Mouse (Mus musculus) heart, adult 2 months (tissue): ENCODE data around the gene BC005561. TPM values are rescaled to one million over a fixed set of nuclear protein-coding genes. Genes with fewer than 3 reads are reported as not detected.
"Not testable (repeated sequence)": the region's sequence is repeated elsewhere in the genome, so short reads cannot be mapped to it uniquely, and the experiment has no call there.

Experiments
- DNase-seq, 2 experiments: peaks; one replicate each; pipeline ENCODE4 v3.0.0; 2021
- H3K27ac ChIP-seq: fragments of 200-600 bp; 2 replicates; pipeline ENCODE4 v1.8.1; 2022
- H3K27me3 ChIP-seq: fragments of 200-500 bp; 2 replicates; pipeline ENCODE4 v1.6.1; 2012; ENCODE audit warnings: mild to moderate bottlenecking, low read length, inconsistent platforms, mixed read lengths; ENCODE audit not compliant: control insufficient read depth, insufficient read depth
- H3K36me3 ChIP-seq: fragments of 200-500 bp; 2 replicates; pipeline ENCODE4 v1.6.1; 2012; ENCODE audit warnings: low read length, inconsistent platforms; ENCODE audit not compliant: control insufficient read depth, insufficient read depth
- H3K4me1 ChIP-seq: fragments of 200-500 bp; 2 replicates; pipeline ENCODE4 v1.6.1; 2011; ENCODE audit warnings: low read length; ENCODE audit not compliant: control insufficient read depth, insufficient read depth
- H3K4me3 ChIP-seq: fragments of 200-600 bp; 2 replicates; pipeline ENCODE4 v1.8.1; 2022
- H3K79me2 ChIP-seq: fragments of 200-500 bp; replicated peaks from 2 replicates; pipeline ENCODE4 v1.6.1; 2012; ENCODE audit warnings: mild to moderate bottlenecking, inconsistent platforms, low read length, moderate library complexity, mixed read lengths; ENCODE audit not compliant: control insufficient read depth, insufficient read depth
- H3K9ac ChIP-seq: fragments of 200-500 bp; 2 replicates; pipeline ENCODE4 v1.6.1; 2012; ENCODE audit warnings: low read depth, mild to moderate bottlenecking, control low read depth, inconsistent platforms, low read length, mixed read lengths
- CTCF ChIP-seq: fragments of 200-600 bp; IDR thresholded peaks from 2 replicates; pipeline ENCODE4 v1.8.1; 2022; ENCODE audit warnings: antibody characterized with exemption, mild to moderate bottlenecking, moderate library complexity
- EP300 ChIP-seq: fragments of 200-500 bp; IDR thresholded peaks from 2 replicates; pipeline ENCODE4 v1.6.1; 2011; ENCODE audit warnings: low read depth, low read length, control low read depth; ENCODE audit not compliant: insufficient read depth
- POLR2A ChIP-seq: fragments of 200-500 bp; IDR thresholded peaks from 2 replicates; pipeline ENCODE4 v1.6.1; 2011; ENCODE audit warnings: mild to moderate bottlenecking, low read depth, low read length, control low read depth; ENCODE audit not compliant: insufficient read depth
- WGBS: fragments of 180-500 bp; shearing (Covaris S2); methylation state at CpG from one replicate; pipeline ENCODE4 v1.1.7; 2018; 5-methylcytosine and 5-hydroxymethylcytosine counted together
- intact Hi-C: fragments of 180-260 bp; cut with DNase I; formaldehyde crosslinking; loops from one replicate; pipeline ENCODE4 v1.15.1; 2025
- polyA plus RNA-seq: library from polyadenylated mRNA; depleted of rRNA; stranded (reverse); fragments of >200 nt; gene quantifications from 2 replicates; pipeline ENCODE4 v1.2.3, GENCODE M21; 2012; rRNA removed
- total RNA-seq, 2 experiments: library from RNA; stranded (reverse); gene quantifications; 2 replicates each; pipeline ENCODE4 v1.2.3; 2021

BC005561 gene
- total and polyA plus RNA-seq, 3 experiments = 0.61 to 4.0 (median 3.9) TPM

GRCm38 (mm10) chr5:104538612-104539011, 30.5 kb downstream of the BC005561 start:
- Histone ChIP-seq H3K4me1 (no peaks in the 10 kb centered on the region), H3K27ac (no peak overlapping the region), H3K27me3 (no peaks in the 10 kb centered on the region), H3K4me3 (no peak overlapping the region), H3K79me2 (no peaks in the 10 kb centered on the region), H3K36me3 (peaks cover 4% of the 10 kb centered on the region), H3K9ac (no peak overlapping the region)
- intact Hi-C loops = no loop called here
- no peak for DNase-seq
- WGBS = 100% methylated on average over 1 of the region's 1 CpGs
- TF ChIP-seq POLR2A (no peak), EP300 (no peak), CTCF (no peak)

- no peaks in the 10 kb centered on the region for H3K4me1 ChIP-seq
- H3K9ac ChIP-seq = no peak overlapping the region
- 82% methylated on average over 4 of the region's 4 CpGs for WGBS
- H3K36me3 ChIP-seq = peaks cover 4% of the 10 kb centered on the region
- no peak for TF ChIP-seq CTCF
- no peak for TF ChIP-seq POLR2A
- no peak for TF ChIP-seq EP300
- intact Hi-C loops = no loop called here
- no peak overlapping the region for H3K27ac ChIP-seq
- no peak for DNase-seq
- H3K79me2 ChIP-seq = no peaks in the 10 kb centered on the region
- no peak overlapping the region for H3K4me3 ChIP-seq
- no peaks in the 10 kb centered on the region for H3K27me3 ChIP-seq
These were observed 31.2 kb downstream of the BC005561 start for GRCm38 (mm10) chr5:104539331-104539730.

GRCm38 (mm10) chr5:104568079-104568478, 59.9 kb downstream of the BC005561 start:
- H3K9ac ChIP-seq, H3K4me1 ChIP-seq, DNase-seq, H3K4me3 ChIP-seq, intact Hi-C loops, H3K27me3 ChIP-seq, H3K79me2 ChIP-seq, H3K36me3 ChIP-seq, H3K27ac ChIP-seq: not testable (repeated sequence)
- WGBS = 40% methylated on average over 1 of the region's 1 CpGs

GRCm38 (mm10) chr5:104570766-104571165, 62.6 kb downstream of the BC005561 start:
- intact Hi-C loops = loop anchor here (5.0 kb wide), 1 partner anchor 63 kb away; the partner anchor contains the start of gene BC005561
- Histone ChIP-seq H3K4me1 (no peaks in the 10 kb centered on the region), H3K27ac (peak overlapping the region; percentile 96; the same call in 1 of the 2 replicates), H3K27me3 (no peaks in the 10 kb centered on the region), H3K9ac (no peak overlapping the region), H3K4me3 (peak overlapping the region; percentile 85), H3K36me3 (no peaks in the 10 kb centered on the region), H3K79me2 (no peaks in the 10 kb centered on the region; the same call in 1 of the 2 replicates)
- TF ChIP-seq POLR2A = no peak
- TF ChIP-seq CTCF = no peak
- no peak for TF ChIP-seq EP300
- 44% methylated on average over 6 of the region's 6 CpGs for WGBS
- DNase-seq = peak; percentile 9 to 25

DNA sequence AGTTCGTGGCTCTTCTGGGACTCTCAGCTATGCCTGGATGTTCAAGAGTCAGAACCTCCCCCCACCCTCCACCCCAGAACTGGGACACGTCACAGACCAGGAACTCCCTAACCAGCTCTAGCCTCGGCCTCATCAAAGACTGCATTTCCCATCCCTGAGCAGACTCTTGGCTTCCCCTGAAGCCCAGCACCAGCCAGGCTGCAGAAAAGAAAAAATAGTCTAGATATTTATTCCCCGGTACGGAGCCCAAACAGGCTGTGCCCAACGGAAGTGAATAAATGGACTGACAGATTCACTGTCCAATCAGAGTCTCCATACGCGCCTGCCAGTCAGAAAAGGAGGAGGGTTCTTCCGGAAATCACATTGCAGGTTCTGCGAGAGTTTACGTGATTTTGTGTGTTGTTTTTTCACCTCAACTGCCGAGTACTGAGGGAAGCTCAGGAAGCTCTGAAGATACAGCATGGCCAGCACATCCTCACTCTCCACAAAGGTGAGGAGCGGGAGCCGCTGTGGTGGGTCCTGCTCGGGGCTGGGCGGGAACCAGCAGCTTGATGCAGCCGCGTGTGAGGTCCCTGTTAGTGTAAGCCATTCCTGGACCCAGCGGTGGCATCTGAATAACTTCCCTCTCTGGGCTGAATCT, 63.2 kb downstream of the BC005561 start:
- TF ChIP-seq POLR2A = peak; percentile 46; the same call in 1 of the 2 replicates
- not testable (repeated sequence) for H3K27me3 ChIP-seq, H3K36me3 ChIP-seq, H3K79me2 ChIP-seq, H3K4me1 ChIP-seq
- peak; percentile 86 to 91 for DNase-seq
- Histone ChIP-seq H3K9ac (peak overlapping the region; percentile 99), H3K27ac (peak overlapping the region; percentile 96), H3K4me3 (peak overlapping the region; percentile 85)
- under 1% methylated on average over 18 of the region's 19 CpGs for WGBS
- intact Hi-C loops = loop anchor here (5.0 kb wide), 1 partner anchor 64 kb away; the partner anchor contains the start of gene BC005561

Other genes with a start within 250 kb of the BC005561 start
- gene Ibsp, start 209.2 kb upstream of the BC005561 start, total RNA-seq = not detected
- gene Ibsp, start 209.2 kb upstream of the BC005561 start, polyA plus RNA-seq = 0.12 TPM in 1 of 2 replicates, not detected in the other
- gene Mepe, start 183.0 kb upstream of the BC005561 start, total RNA-seq = not detected
- gene Mepe, start 183.0 kb upstream of the BC005561 start, polyA plus RNA-seq = not detected in 2 replicates
- gene Spp1, start 73.2 kb upstream of the BC005561 start, total RNA-seq = under 1 TPM; 0.36 to 0.39 TPM
- gene Spp1, start 73.2 kb upstream of the BC005561 start, polyA plus RNA-seq = 1.7 and 2.1 TPM in 2 replicates
- 10 to 100 TPM; 21.0 to 21.1 TPM for gene Pkd2, start 48.9 kb upstream of the BC005561 start, total RNA-seq
- gene Pkd2, start 48.9 kb upstream of the BC005561 start, polyA plus RNA-seq = 12.0 and 21.8 TPM in 2 replicates